Mouse (Mus musculus) heart, postnatal 0 days (tissue): ENCODE measurements at regions not wholly inside any gene's neighbourhood (a gene's known extent, or its start where the extent isn't known, plus 50 kb on each side); places are given as distances from the start of the nearest gene placed in this dataset.

ENCODE experiments used
- CTCF ChIP-seq: IDR thresholded peaks from 2 replicates; pipeline ENCODE4 v1.5.1; 2016; ENCODE audit warnings: antibody characterized with exemption, control low read depth, low read depth
- EP300 ChIP-seq: IDR thresholded peaks from 2 replicates; pipeline ENCODE4 v1.6.1; 2016; ENCODE audit warnings: antibody characterized with exemption, low read depth

GRCm38 (mm10) chr7:36958255-36958654, 260.3 kb downstream of the Tshz3 start:
- TF ChIP-seq EP300 (peak; percentile 68; the same call in 1 of the 2 replicates), CTCF (no peak)
